9 mouse cellular contexts compared by ENCODE assay signal in genomic region chr13:99375550-99375949, GRCm38 (mm10). TPM values are rescaled to one million over a fixed set of nuclear protein-coding genes. Genes with fewer than 3 reads are reported as not detected.
DNase-seq lines count a peak whose midpoint lies in the region; ATAC-seq and TF ChIP-seq lines count a peak whose summit lies in the region.
"Had no signal": no experiment of that assay in that cellular context is flagged by ENCODE, and none has a peak within 500 bp of the region (broad histone marks: within the 10 kb centered on the region; RNA-seq: fewer than 3 reads in every experiment).

No protein-coding gene starts in this region.

- H3K4me3 ChIP-seq in kidney, embryonic 16.5 days (ENCODE audit: low read length): no peak overlapping the region
- H3K4me3 ChIP-seq in liver, adult 2 months (ENCODE audit: insufficient read depth, low read depth, low read length): no peak overlapping the region
- H3K4me3 ChIP-seq in neural tube, embryonic 11.5 days (ENCODE audit: low read depth, low read length): no peak overlapping the region
- no peak overlapping the region for H3K4me3 ChIP-seq in testis, adult 2 months (ENCODE audit: control insufficient read depth, low read depth, low read length)
- H3K4me3 ChIP-seq: embryonic facial prominence, embryonic 12.5 days had no signal

- no peaks in the 10 kb centered on the region for H3K79me2 ChIP-seq in liver, adult 2 months (ENCODE audit: control insufficient read depth, insufficient read depth, low read length)

- no peak overlapping the region for H3K9ac ChIP-seq in kidney, embryonic 16.5 days (replicated peaks; ENCODE audit: low read length)
- H3K9ac ChIP-seq in liver, adult 2 months (ENCODE audit: low read depth, low read length): no peak overlapping the region
- H3K9ac ChIP-seq in neural tube, embryonic 11.5 days (ENCODE audit: low read length): no peak overlapping the region
- H3K9ac ChIP-seq: embryonic facial prominence, embryonic 12.5 days had no signal

- no peaks in the 10 kb centered on the region for H3K27me3 ChIP-seq in kidney, embryonic 16.5 days (ENCODE audit: insufficient read depth, low read length)
- H3K27me3 ChIP-seq in liver, adult 2 months (ENCODE audit: control insufficient read depth, insufficient read depth, low read length): no peaks in the 10 kb centered on the region
- H3K27me3 ChIP-seq in neural tube, embryonic 11.5 days (ENCODE audit: control insufficient read depth, insufficient read depth, low read length): no peaks in the 10 kb centered on the region
- H3K27me3 ChIP-seq in testis, adult 2 months (ENCODE audit: control insufficient read depth, insufficient read depth, low read length): no peaks in the 10 kb centered on the region
- H3K27me3 ChIP-seq: embryonic facial prominence, embryonic 12.5 days had no signal

- 37% methylated on average over 6 of the region's 6 CpGs for WGBS in kidney, embryonic 16.5 days
- 49% methylated on average over 6 of the region's 6 CpGs for WGBS in liver, adult 2 months
- 39% methylated on average over 6 of the region's 6 CpGs for WGBS in neural tube, embryonic 11.5 days

- H3K4me2 ChIP-seq in kidney, embryonic 16.5 days (replicated peaks; ENCODE audit: low read depth, low read length): no peak overlapping the region
- H3K4me2 ChIP-seq in neural tube, embryonic 11.5 days (ENCODE audit: low read depth): no peak overlapping the region
- H3K4me2 ChIP-seq: embryonic facial prominence, embryonic 12.5 days had no signal

- ATAC-seq in kidney, embryonic 16.5 days (ENCODE audit: low FRiP score, low TSS enrichment): peak; percentile 63; the same call in 1 of the 2 replicates
- ATAC-seq in neural tube, embryonic 11.5 days (ENCODE audit: insufficient read depth, low FRiP score, low TSS enrichment): peak; percentile 35; the same call in 1 of the 2 replicates

- no peaks in the 10 kb centered on the region for H3K36me3 ChIP-seq in kidney, embryonic 16.5 days (ENCODE audit: insufficient read depth, low read length)
- H3K36me3 ChIP-seq in liver, adult 2 months (ENCODE audit: control insufficient read depth, insufficient read depth, low read length): peaks cover 9% of the 10 kb centered on the region
- no peaks in the 10 kb centered on the region for H3K36me3 ChIP-seq in neural tube, embryonic 11.5 days (ENCODE audit: control insufficient read depth, insufficient read depth, low read length)
- H3K36me3 ChIP-seq in testis, adult 2 months (ENCODE audit: control insufficient read depth, insufficient read depth, low read length): no peaks in the 10 kb centered on the region

- peak; percentile 58 to 62 for DNase-seq in B cell, adult 2 months
- DNase-seq in adrenal gland, postnatal 10 days: peak; percentile 90
- peak; percentile 89 for DNase-seq in embryo, embryonic 11 days
- DNase-seq in gastrocnemius, postnatal 36 days: peak; percentile 60 to 84
- DNase-seq in liver, adult 2 months (ENCODE audit: extremely low read depth, low read depth, low spot score): peak; percentile 34
- DNase-seq in neural tube, embryonic 11.5 days (ENCODE audit: low spot score): peak; percentile 87

- no peak overlapping the region for H3K27ac ChIP-seq in kidney, embryonic 16.5 days (ENCODE audit: low read length)
- no peak overlapping the region for H3K27ac ChIP-seq in liver, adult 2 months (replicated peaks; ENCODE audit: insufficient read depth, low read depth, low read length)
- H3K27ac ChIP-seq in neural tube, embryonic 11.5 days (ENCODE audit: low read depth, low read length): no peak overlapping the region
- no peak overlapping the region for H3K27ac ChIP-seq in testis, adult 2 months (ENCODE audit: control insufficient read depth, insufficient read depth, low read depth, low read length)
- H3K27ac ChIP-seq: embryonic facial prominence, embryonic 12.5 days had no signal

- H3K4me1 ChIP-seq in kidney, embryonic 16.5 days (ENCODE audit: insufficient read depth, low read length): peaks cover 5% of the 10 kb centered on the region; the same call in 1 of the 2 replicates
- H3K4me1 ChIP-seq in liver, adult 2 months (ENCODE audit: control insufficient read depth, insufficient read depth, low read length): no peaks in the 10 kb centered on the region
- no peaks in the 10 kb centered on the region for H3K4me1 ChIP-seq in neural tube, embryonic 11.5 days (ENCODE audit: control insufficient read depth, insufficient read depth, low read length)
- H3K4me1 ChIP-seq in testis, adult 2 months (ENCODE audit: control insufficient read depth, insufficient read depth, low read length): no peaks in the 10 kb centered on the region

- intact Hi-C loops in gastrocnemius, postnatal 36 days (cut with DNase I): loop anchor here (2.0 kb wide), 1 partner anchor 113 kb away; no protein-coding TSS in a partner anchor

- H3K9me3 ChIP-seq in kidney, embryonic 16.5 days (ENCODE audit: low read length): no peaks in the 10 kb centered on the region
- no peaks in the 10 kb centered on the region for H3K9me3 ChIP-seq in neural tube, embryonic 11.5 days (ENCODE audit: control insufficient read depth, low read length)
- H3K9me3 ChIP-seq: embryonic facial prominence, embryonic 12.5 days had no signal

- TF ChIP-seq CTCF in liver, adult 2 months (IDR thresholded peaks at IDR 0.05; ENCODE audit: low read depth, low read length): peak; percentile 52; the same call in 1 of the 2 replicates
- TF ChIP-seq CTCF in testis, adult 2 months (IDR thresholded peaks at IDR 0.05; ENCODE audit: control insufficient read depth, insufficient read depth, insufficient replicate concordance, low read depth, low read length): peak; percentile 28; the same call in 1 of the 2 replicates

- no peak for TF ChIP-seq POLR2A in liver, adult 2 months (IDR thresholded peaks at IDR 0.05; ENCODE audit: extremely low read depth, insufficient read depth, low read length)
- TF ChIP-seq POLR2A in testis, adult 2 months (IDR thresholded peaks at IDR 0.05; ENCODE audit: control insufficient read depth, low read depth, low read length): no peak

RNA-seq across cellular contexts. Expression of gene Mrps27, which starts 31.0 kb away (rescaled TPM):
- 10 to 100 TPM; 51.6 to 56.7 TPM for total RNA-seq in adrenal gland, postnatal 10 days (2021)
- total RNA-seq in gastrocnemius, postnatal 36 days (2021): 10 to 100 TPM; 27.4 to 28.4 TPM
- 79.3 and 80.6 TPM in 2 replicates for polyA plus RNA-seq in kidney, embryonic 16.5 days (2015; fragmentation: Nextera tagmentation; extraction: Ambion mirVana)
- total RNA-seq in liver, adult 2 months (2014; rRNA removed): 19.3 and 19.8 TPM in 2 replicates
- polyA plus RNA-seq in liver, adult 2 months (2012; rRNA removed): 15.9 and 24.1 TPM in 2 replicates
- polyA plus RNA-seq in neural tube, embryonic 11.5 days (2014; fragmentation: Nextera tagmentation; extraction: Ambion mirVana): 67.1 and 67.3 TPM in 2 replicates
- polyA plus RNA-seq in testis, adult 2 months (2012; rRNA removed): 6.1 and 8.5 TPM in 2 replicates

RNA-seq across cellular contexts. Expression of gene Ptcd2, which starts 31.0 kb away (rescaled TPM):
- total RNA-seq in adrenal gland, postnatal 10 days (2021): 10 to 100 TPM; 33.8 to 43.0 TPM
- total RNA-seq in gastrocnemius, postnatal 36 days (2021): 10 to 100 TPM; 22.3 to 28.2 TPM
- 56.1 and 56.6 TPM in 2 replicates for polyA plus RNA-seq in kidney, embryonic 16.5 days (2015; fragmentation: Nextera tagmentation; extraction: Ambion mirVana)
- 30.3 and 35.6 TPM in 2 replicates for total RNA-seq in liver, adult 2 months (2014; rRNA removed)
- 16.4 and 17.4 TPM in 2 replicates for polyA plus RNA-seq in liver, adult 2 months (2012; rRNA removed)
- 53.7 and 54.7 TPM in 2 replicates for polyA plus RNA-seq in neural tube, embryonic 11.5 days (2014; fragmentation: Nextera tagmentation; extraction: Ambion mirVana)
- polyA plus RNA-seq in testis, adult 2 months (2012; rRNA removed): 12.0 and 12.7 TPM in 2 replicates

Comparison
In these comparisons a context has a peak if more than half of its experiments do, and no peak if none do; other contexts are left out.
1. DNase-seq: peak in every context shown above with its lines; median percentile 90 in adrenal gland, postnatal 10 days; 89 in embryo, embryonic 11 days; 87 in neural tube, embryonic 11.5 days; 72 in gastrocnemius, postnatal 36 days; 60 in B cell, adult 2 months; 34 in liver, adult 2 months.